Mouse (Mus musculus): ENCODE measurements around the gene Myoc. TPM values are rescaled to one million over a fixed set of nuclear protein-coding genes. Genes with fewer than 3 reads are reported as not detected.

Gene Myoc
- not detected in 2 replicates for polyA plus RNA-seq (2012; rRNA removed; ENCODE audit: low replicate concordance)

DNA sequence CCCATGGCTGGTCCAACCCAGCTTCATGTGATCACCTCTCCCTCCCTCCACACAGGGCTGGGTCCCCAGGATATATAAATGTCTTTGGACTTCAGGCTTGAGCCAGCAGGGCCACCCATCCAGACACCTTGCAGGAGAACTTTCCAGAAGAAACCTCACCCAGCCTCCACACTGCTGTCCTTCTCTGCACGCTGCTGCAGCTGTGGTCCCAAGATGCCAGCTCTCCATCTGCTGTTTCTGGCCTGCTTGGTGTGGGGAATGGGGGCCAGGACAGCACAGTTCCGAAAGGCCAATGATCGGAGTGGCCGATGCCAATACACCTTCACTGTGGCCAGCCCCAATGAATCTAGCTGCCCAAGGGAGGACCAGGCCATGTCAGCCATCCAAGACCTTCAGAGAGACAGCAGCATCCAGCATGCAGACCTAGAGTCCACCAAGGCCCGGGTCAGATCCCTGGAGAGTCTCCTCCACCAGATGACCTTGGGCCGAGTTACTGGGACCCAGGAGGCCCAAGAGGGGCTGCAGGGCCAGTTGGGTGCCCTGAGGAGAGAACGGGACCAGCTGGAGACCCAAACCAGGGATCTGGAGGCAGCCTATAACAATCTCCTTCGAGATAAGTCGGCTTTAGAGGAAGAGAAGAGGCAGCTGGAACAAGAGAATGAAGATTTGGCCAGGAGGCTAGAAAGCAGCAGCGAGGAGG, at the start of gene Myoc:
TSS of gene Myoc (plus strand) at position 105 of the 700 bp plus-strand sequence.

DNA sequence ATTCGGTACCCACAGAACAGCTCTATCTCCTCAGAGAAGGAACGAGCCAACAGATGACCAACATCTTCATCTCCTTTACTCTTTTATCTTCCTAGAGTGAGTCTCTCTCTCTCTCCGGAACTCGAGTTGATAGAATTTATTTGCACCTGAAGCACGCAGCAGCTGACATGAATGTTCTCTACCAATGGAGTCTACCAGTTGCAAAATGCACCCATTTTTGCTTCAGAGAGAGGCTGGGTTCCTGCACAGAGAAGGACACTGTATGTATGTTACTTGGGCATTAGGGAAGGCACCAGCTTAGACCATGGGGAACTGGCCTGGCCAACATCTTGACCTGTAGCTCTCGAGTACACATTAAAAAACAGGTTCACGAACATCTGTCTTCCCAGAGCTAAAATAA, 19.2 kb downstream of the Myoc start, which contains the start of gene Myocos:
TSS of gene Myocos (minus strand) at position 101 of the 400 bp plus-strand sequence.

Other genes starting within 250 kb of the Myoc start
- gene Dnm3, start 161.1 kb upstream of the Myoc start, polyA plus RNA-seq (2012; rRNA removed; ENCODE audit: low replicate concordance) = 0.36 and 1.2 TPM in 2 replicates
- gene Mettl13, start 90.6 kb upstream of the Myoc start, polyA plus RNA-seq (2012; rRNA removed; ENCODE audit: low replicate concordance) = 1.8 and 2.2 TPM in 2 replicates
- 5.6 and 5.7 TPM in 2 replicates for gene Vamp4, start 68.6 kb upstream of the Myoc start, polyA plus RNA-seq (2012; rRNA removed; ENCODE audit: low replicate concordance)
- gene Myocos, start 19.1 kb downstream of the Myoc start, polyA plus RNA-seq (2012; rRNA removed; ENCODE audit: low replicate concordance) = not detected in 2 replicates
- 11.9 and 20.4 TPM in 2 replicates for gene Prrc2c, start 101.4 kb downstream of the Myoc start, polyA plus RNA-seq (2012; rRNA removed; ENCODE audit: low replicate concordance)
- 4.6 and 6.5 TPM in 2 replicates for gene Fmo4, start 174.8 kb downstream of the Myoc start, polyA plus RNA-seq (2012; rRNA removed; ENCODE audit: low replicate concordance)
- gene Fmo1, start 227.5 kb downstream of the Myoc start, polyA plus RNA-seq (2012; rRNA removed; ENCODE audit: low replicate concordance) = 1.6 and 2.9 TPM in 2 replicates